Mouse (Mus musculus) CD4-positive, CD25-positive, alpha-beta regulatory T cell, adult 4 months (primary cell): ENCODE results near the gene Nmt1. TPM values are rescaled to one million over a fixed set of nuclear protein-coding genes. Genes with fewer than 3 reads are reported as not detected.
A peak's percentile ranks its signal among the peaks of the same experiment; 100 is the strongest.

Source experiments
- ATAC-seq: one replicate; pipeline ENCODE4 v1.8.0; 2017
- polyA plus RNA-seq, 2 experiments: library from polyadenylated mRNA; unstranded; fragments of 100-300 nt; shearing (Covaris generic); gene quantifications; one replicate each; pipeline ENCODE4 v1.2.1; 2017

Nmt1 gene
- polyA plus RNA-seq: 100 to 1,000 TPM; 111 TPM

DNA sequence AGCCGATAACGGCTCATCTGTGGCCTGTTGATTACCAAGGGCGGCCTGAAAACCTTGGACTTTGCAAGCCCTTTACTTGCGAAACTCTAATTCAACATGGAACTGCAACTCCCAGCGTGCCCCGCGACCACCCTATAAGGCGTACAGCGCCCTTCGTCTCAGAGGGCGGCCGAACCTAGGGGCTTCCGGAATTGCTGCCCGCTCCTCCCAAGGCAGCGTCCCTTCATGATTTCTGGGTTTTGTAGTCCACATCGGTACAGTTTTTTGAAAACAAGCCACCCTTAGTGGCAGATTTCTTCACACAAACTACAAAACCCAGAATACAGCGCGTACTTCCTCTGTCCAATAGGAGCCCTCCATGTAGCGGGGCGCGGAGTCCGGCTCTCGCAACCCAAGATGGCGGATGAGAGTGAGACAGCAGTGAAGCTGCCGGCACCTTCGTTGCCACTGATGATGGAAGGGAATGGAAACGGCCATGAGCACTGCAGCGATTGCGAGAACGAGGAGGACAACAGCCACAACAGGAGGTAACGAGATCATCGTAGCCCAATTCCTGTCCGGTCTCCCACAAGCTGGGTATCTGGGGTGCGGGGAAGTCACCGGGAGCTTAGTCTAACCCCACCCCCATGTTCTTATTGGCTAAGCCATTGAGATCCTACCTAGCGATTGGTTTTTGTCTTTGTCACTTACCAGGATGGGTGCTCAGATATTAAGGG, at the start of gene Nmt1, which contains the start of gene Dcakd:
Nmt1 (plus strand) TSS at position 15 of the 716 bp plus-strand sequence.
Dcakd (minus strand) TSS at position 158 of the 716 bp plus-strand sequence.
- ATAC-seq: peak; percentile 97

GRCm38 (mm10) chr11:102981151-102981890, 46.7 kb upstream of the Nmt1 start:
- no peak for ATAC-seq

GRCm38 (mm10) chr11:102984086-102984485, 43.9 kb upstream of the Nmt1 start:
- no peak for ATAC-seq

DNA sequence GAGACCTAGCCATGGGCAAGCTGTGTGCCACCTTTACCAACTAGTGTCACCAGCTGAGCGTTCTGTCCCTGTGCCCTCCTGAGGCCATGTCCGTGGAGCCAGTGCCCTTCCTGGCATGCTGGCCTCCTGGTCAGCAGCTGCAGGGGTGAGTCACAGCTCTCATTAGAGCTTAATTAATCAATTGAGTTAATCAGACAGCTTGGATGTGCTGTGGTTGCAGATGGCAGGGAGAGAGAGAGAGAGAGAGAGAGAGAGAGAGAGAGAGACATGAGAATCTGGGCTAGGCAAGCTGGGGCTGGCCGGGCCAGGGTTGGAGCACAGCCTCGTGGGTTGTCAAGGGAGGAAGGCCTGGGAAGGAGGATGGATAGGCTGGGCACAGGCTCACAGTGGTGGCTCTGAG, 43.4 kb upstream of the Nmt1 start:
- ATAC-seq: no peak

DNA sequence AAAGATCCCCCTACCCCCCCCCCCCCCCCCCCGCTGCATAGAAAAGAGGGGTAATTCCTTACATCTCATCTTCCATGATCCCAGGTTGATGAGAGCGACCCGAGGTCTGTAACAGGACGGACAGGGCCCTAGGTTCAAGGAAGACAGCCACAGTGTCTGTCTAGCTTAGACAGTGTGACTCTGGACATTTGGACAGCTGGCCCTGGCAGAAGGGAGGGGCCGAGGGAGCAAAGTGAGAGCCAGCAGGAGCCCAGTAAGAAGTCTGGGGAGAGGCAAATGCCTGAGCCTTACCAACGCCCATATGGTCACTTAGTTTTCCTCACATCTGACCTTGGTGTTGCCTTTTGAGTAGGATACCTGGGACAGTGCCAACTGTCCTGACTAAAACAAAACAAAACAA, 42.8 kb upstream of the Nmt1 start:
- no peak for ATAC-seq

DNA sequence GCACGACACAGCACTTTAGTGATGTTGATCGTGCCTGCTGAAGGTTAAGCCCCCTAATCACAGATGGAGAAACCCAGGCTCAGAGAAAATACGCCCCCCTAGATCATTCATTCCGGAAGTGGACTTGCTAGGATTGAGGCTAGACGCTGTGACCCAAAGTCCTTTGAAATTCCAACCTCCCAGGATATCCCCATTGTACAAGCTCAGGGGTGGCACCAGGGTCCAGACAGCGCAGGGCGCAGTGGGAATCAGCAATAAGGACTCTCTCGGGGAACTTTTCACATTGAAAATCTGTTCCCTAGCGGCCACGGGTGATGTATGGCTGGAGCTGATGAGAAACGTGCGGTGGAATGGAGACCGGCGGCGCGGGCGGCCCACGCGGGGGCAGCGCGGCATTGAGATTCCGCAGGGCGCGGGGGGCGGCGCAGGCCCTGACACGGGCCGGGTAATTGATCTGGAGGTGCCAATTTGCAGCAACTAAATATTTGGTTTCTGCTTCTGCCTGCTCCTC, 38.3 kb upstream of the Nmt1 start:
- no peak for ATAC-seq

DNA sequence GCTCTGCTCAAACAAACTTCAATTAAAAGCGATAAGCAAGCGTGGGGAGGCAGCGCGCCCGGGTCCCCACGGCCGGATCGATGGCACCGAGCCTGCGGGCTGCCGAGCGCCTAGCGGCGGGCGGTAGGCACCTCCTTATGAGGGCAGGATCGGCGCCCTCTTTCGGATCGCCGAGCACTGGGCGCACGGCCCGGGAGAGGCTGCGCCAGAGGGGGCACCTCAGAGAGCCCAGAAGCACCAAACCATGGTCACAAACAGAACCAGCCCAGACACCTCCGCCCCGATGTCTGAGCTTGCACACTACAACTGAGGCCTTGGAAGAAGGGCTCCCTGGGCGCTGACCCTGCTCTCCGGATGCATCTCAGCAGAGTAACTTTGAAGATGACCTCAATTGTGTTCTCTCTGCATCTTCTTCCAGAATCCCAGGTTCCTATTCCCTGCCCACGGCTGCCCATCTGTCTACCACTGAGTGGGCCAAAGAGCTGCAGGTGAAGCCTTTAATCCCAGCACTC, 37.8 kb upstream of the Nmt1 start:
- no peak for ATAC-seq

GRCm38 (mm10) chr11:102991681-102992080, 36.3 kb upstream of the Nmt1 start:
- ATAC-seq: no peak

DNA sequence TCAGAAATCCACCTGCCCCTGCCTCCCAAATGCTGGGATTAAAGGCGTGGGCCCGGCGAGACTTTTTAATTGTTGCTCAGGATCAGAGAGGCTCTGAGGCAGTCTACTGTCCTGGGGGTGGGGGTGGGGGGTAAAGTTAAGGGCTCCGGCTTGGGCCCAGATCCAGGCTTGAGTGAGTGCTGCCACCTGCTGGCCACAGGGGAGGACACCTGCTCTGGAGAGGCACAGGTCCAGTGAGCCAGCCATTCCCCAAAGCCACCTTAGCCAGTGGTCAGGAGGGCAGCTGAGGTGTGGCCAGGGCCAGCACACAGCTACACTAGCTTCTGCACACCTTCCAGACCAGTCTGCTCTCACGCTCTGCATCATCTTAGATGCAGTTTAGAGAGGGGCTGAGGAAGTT, 35.0 kb upstream of the Nmt1 start:
- no peak for ATAC-seq

DNA sequence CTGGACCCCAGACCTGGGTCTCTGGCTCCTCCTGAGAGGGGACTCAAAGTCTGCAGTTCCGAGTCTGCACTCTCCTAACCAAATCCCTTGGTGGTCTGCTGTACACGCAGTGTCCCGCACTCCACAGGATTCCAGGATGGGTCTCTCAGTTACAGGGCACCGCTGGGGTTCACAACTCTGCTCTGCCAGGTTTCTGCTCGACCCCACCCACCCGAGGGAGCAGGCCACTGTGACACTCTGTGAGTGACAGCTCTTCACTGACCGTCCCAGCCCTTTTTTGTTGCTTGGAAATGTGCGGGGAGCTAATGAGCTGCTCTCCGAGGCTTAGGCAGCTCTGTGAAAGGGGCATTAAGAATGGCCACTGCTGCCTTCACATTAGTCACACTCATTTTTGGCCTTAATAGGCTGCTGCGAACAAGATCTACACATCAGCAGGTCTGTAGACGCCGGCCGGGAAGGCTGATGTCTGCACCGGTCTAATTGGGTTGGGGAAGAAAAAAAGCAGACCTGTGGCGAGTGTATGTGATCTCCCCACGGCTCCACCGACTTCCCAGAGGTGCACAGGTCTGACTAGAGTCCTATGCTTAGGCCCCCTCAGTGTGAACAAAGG, 34.5 kb upstream of the Nmt1 start:
- ATAC-seq: no peak

GRCm38 (mm10) chr11:102994952-102995351, 33.0 kb upstream of the Nmt1 start:
- ATAC-seq: no peak

- ATAC-seq: no peak
These were observed 31.6 kb upstream of the Nmt1 start for GRCm38 (mm10) chr11:102996385-102996784.

GRCm38 (mm10) chr11:102996991-102997770, 30.8 kb upstream of the Nmt1 start:
- ATAC-seq: no peak

DNA sequence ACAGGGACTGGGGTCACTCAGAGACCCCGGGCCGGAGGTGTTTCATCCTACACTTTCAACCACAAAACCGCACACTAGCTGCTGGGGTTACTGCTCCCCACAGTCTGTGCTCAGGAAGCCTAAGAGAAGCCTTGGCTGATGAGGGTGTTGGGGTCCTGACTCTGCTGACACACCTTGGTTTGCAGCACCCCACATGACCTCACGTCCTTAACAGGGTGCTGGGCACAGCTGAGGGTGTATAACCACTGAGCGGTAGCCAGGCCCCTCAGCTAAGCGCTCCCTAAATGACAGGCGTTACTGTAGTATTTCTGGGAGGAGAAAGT, 29.8 kb upstream of the Nmt1 start:
- no peak for ATAC-seq

DNA sequence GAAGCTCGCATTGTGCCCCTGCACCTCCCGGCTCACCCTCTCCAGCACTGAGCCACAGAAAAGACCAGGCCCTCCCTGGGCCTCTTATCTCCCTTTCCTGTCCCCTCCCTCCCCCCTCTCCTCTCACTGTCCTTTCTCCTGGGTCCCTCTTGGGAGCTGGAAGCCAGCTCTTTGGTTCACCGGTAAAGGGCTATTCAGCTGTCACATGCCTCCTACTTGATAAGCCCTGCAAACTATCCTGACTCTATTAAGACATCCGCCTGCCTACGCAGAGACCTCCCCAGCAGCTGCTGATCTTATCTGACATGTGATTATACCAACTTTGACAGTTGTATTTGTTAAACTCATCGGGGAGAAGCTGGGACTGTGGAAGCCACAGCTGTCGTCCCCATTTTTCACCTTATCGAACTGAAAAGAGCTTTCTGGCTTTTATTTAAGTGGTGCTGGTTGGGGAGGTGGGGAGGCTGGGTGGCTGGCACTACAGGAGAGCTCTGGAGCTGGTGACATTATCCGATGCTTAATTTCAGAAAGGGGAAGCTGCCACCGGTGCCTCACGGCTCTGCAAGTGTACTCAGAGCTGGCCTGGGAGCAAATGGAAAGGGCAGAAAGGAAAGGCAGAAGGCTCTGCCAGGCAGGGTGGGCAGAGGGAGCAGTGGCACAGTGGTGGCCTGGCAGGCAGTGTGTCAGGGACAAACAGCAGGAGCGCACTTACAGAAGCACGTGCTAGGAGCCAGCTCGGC, 29.2 kb upstream of the Nmt1 start:
- no peak for ATAC-seq

- ATAC-seq: no peak
These were observed 28.5 kb upstream of the Nmt1 start for GRCm38 (mm10) chr11:102999317-102999970.

GRCm38 (mm10) chr11:103000111-103000510, 27.9 kb upstream of the Nmt1 start:
- no peak for ATAC-seq

DNA sequence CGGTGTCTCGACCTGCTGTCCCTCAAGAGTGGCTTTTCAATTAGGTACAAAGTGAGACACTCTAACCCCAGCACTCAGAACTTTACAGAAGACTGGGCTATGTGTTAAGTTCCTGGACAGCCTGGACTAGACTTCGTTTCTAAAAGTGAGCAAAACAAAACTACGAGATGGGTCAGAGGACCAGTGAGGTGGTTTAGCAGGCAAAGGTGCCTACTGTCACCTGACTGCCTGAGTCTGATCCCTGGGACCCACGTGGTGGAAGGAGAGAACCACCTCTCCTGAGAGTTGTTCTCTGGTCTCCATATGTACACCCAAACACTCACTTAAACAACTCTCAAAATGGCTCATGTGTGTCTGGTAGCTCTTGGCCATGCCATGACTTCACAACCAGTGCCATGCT, 26.9 kb upstream of the Nmt1 start:
- no peak for ATAC-seq

DNA sequence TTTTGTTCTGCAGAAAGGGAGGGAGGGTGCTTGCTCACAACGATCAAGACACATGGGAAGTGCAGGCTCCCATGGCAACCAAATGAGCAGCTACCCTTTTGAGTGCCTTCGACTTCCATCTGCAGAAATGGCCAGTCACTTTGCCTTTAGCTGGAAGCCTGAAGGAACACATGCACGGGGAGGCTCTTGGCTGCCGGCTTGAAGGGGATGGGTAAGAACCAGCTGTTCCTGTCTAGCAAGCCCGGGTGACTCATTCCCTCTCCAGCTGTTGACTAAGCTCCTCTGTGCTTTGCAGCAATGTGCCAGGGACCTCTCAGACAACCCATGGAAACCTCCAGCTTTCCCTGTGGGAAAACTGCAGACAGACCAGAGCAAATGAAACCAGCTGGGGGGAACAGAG, 24.8 kb upstream of the Nmt1 start:
- no peak for ATAC-seq

DNA sequence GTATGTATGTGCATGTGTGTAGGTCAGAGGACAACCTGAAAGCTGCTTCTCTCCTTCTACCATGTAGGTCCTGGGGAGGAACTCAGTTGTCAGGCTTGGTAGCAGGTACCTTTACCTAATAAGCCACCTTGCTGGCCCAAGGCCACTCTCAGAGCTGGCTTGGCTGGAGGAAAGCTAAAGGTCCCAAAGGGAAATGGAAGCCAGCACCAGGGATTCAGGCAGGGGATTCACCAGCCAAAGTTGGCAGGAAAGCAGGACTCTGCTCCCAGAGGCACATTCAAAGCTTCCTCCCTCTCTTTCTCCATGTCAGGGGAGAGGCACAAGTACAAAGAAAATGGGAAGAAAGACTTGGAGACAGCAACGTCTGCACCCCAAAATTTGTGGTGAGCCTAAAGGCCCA, 23.1 kb upstream of the Nmt1 start:
- no peak for ATAC-seq

- no peak for ATAC-seq
These were observed 22.6 kb upstream of the Nmt1 start for GRCm38 (mm10) chr11:103005254-103005981.
